Mouse (Mus musculus) c-Kit-positive CD71-positive TER-119-positive erythroid progenitor cells, embryonic 14.5 days (primary cell): ENCODE measurements around the gene 0610030E20Rik.

Experiments
- DNase-seq: peaks from one replicate; pipeline ENCODE4 v3.0.0-alpha.2; 2013; ENCODE audit warnings: low spot score

The 0610030E20Rik gene

DNA sequence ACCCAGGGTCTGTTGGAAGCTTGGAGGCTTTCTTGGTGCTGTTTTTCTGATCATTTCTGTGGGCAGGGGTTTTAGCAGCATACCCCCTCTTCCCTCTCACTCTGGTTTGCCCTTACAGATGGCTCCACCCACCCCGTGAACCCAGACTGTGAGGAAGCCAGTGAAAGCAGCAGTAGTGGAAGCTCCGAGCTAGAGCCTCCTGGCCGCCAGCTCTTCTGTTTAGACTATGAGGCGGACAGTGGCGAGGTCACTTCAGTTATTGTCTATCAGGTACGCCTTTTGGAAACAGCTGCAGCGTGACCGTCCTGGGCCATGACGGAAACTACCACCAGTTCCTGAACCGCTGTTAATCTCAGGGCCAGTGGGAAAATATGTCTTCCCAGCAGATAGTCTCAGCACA is 1.3 kb downstream of the 0610030E20Rik start:
- DNase-seq: no peak

- no peak for DNase-seq
Measured at GRCm38 (mm10) chr6:72350214-72350613, 3.1 kb downstream of the 0610030E20Rik start.

DNA sequence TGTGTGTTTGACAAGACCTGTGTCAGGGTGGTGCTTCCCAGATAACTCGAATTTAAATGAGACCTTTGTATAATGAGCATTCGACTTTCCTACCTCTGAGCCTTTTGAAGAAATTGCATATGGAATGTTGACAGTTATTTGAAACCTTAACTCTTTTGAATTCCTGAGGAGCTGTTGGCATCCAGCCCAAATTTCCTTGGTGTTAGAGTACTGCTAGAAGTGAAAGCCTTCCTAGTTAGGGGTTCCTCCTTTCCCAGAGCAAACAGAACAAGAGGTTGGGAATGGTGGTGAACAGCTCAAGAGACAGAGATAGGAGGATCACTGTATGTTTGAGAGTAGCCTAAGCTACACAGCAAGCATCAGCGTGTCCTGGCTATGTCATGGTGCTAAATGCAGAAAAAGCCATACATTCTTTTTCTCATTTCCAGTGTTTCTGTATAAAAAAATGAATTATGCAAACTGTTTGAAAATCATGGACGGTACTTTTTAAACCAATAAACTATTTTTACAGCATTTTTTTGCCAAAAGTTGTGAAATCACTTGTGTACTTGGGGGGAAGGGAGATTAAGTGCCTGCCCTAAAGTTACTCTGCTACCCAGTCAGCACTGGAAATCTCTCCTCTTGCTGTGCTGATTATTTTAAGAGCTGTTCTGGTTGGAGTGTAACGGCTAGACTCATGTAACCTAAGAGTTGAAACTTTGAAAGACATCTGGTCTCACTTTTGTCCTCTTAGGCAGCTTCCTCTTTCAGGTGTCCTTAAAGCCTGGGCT is 5.7 kb downstream of the 0610030E20Rik start:
- no peak for DNase-seq

DNA sequence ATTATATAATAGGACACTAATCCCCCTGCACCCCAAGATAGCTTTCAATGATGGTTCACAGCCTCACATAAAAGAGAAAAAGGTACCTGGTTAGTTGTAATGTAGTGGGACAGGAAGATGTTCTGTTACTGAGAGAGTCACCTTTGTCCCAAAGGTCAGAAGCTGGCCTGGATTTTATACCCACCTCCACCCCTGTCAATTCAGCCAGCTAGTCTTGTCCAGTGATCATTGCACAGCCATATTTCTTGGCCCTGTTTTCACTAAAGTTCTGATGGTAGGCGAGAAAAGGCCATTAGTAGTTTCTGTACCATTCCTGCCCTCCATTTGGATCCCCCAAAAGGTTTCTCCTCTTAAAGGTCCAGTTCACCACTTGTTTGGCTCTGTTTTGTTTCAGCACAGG is 6.9 kb downstream of the 0610030E20Rik start:
- no peak for DNase-seq

DNA sequence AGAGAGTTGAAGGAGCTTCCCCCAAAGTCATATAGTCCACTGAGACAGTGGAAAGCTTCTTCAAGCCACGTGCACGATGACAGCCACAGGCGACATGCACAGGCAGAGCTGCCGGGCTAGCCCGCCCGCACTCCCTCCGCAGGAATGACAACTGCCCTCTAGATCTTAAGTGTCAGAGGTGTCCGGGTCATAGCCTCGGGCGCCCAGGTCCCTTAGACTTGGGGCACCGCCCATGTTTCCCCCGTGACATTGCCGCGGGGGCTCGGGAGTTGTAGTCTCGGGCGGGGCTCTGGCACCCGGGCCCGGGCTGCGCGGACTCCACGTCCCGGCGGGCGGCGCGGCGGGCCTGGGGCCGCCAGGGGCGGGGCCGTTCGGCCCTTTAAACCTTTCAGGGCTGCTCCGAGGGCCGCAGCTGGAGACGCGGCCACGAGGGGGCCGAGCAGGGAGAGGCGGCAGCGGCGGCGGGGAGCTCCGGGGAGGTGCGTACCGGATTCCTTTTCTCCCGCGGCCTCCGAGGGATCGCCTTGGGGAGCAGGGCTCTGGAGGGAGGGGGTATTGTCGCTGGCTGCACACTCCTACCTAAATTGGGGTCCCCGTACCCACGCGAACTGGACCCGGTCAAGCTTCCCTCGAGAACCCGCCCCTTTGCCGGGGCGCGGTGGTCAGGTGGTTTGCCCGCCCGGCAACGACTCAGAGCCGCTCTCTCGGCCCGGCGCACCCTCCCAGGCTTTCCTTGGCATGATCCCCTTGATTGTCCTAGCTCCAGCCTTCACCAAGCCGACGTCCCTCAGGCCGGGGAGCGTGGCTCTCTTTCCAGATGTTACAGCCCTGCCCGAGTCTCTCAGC is 8.2 kb downstream of the 0610030E20Rik start, which contains the start of gene Tmem150a:
Gene Tmem150a (plus strand): TSS at position 382 of the 846 bp plus-strand sequence.
- no peak for DNase-seq

GRCm38 (mm10) chr6:72356001-72356532 is 8.9 kb downstream of the 0610030E20Rik start:
- no peak for DNase-seq

- DNase-seq: peak; percentile 74
Measured at GRCm38 (mm10) chr6:72357164-72358079, 10.3 kb downstream of the 0610030E20Rik start.

DNA sequence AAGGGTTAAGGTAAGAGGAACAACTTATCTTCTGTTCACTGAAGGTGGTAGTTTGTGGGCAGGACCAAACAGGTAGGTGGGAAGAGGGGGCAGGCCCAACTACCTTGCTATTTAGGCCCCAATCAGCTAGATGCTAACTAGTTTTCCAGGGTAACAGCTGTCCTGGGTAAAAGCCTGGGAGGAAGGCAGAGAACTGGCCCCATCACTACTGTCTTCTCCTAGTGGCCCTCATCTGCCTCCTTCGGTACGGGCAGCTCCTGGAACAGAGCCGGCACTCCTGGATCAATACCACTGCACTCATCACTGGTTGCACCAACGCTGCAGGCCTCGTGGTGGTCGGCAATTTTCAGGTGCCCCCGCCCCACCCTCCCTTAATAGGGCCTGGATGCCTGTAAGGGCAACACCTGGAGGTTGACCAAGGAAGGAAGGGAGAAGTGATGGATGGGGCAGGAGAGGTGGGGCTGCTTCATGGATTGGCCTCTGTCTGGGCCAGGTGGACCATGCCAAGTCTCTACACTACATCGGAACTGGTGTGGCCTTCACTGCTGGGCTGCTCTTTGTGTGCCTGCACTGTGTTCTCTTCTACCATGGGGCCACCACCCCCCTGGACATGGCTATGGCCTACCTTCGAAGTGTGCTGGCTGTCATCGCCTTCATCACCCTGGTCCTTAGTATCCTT is 11.1 kb downstream of the 0610030E20Rik start:
- DNase-seq: no peak

- DNase-seq: no peak
Measured at GRCm38 (mm10) chr6:72359343-72359742, 12.2 kb downstream of the 0610030E20Rik start.

- no peak for DNase-seq
Measured at GRCm38 (mm10) chr6:72359891-72360598, 12.9 kb downstream of the 0610030E20Rik start.

DNA sequence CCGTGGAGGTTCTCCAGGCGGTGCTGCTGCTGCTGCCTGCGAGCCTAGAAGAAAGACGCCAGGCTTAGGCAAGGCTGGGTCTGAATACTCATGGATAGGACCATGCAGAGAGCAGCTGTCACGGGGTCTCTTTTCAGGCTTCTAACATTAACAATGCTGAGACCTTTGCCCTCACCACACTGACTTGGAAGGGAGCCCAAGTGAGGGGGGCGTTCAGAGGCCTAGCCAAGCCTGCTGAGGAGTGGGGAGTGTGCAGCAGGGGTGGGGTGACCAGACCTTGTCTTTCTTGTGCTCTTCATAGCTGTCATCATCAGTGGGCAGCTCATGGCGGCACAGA is 13.4 kb downstream of the 0610030E20Rik start:
- DNase-seq: no peak

- DNase-seq: no peak
Measured at GRCm38 (mm10) chr6:72361121-72361551, 14.0 kb downstream of the 0610030E20Rik start.

DNA sequence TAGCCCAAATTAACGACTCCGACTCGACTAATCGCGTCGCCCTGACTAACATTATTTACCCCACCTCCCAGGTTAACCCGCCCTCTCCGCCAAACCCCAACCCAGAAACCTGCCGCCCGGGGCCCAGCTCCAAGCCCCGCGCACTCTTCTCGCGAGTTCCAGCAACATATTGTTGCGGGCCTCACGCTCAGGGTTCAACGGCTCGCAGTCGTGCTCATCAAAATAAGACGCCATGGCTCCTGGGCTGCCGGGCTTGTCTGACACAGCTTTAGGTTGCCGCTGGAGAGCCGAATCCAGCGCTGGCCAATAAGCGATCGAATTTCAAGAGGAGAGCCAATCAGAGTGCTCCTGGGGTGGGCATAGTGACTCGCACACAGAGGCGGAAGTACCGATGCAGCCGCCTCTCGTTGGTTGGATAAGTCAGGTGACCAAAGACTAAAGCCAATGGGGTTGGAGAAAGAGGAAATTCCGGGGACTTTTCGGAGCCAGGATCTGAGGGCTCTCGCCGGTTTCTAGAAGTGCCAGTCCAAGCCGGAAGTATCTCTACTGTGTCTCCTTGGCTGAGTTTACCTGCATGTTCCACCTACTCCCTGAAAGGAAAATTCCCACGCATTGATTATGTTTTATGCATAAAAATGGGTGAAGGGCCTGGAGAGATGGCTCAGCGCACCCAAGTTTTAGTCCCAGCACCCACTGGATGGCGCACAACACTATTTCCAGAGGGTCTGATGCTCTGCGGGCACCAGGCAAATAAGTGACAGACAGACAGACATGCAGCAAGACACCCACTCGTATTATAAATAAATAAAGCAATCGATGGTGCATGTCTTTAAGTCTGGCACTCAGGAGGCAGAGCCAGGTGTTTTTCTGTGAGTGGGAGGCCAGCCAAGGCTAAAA is 15.3 kb downstream of the 0610030E20Rik start:
- peak; percentile 98 for DNase-seq

GRCm38 (mm10) chr6:72364009-72364408 is 16.9 kb downstream of the 0610030E20Rik start:
- DNase-seq: no peak

- no peak for DNase-seq
Measured at GRCm38 (mm10) chr6:72364985-72365384, 17.9 kb downstream of the 0610030E20Rik start.

GRCm38 (mm10) chr6:72366304-72366703 is 19.2 kb downstream of the 0610030E20Rik start:
- no peak for DNase-seq

- DNase-seq: no peak
Measured at GRCm38 (mm10) chr6:72366844-72367443, 19.8 kb downstream of the 0610030E20Rik start, which contains the start of gene Rnf181. Gene Rnf181 (minus strand): TSS chr6:72366956.

DNA sequence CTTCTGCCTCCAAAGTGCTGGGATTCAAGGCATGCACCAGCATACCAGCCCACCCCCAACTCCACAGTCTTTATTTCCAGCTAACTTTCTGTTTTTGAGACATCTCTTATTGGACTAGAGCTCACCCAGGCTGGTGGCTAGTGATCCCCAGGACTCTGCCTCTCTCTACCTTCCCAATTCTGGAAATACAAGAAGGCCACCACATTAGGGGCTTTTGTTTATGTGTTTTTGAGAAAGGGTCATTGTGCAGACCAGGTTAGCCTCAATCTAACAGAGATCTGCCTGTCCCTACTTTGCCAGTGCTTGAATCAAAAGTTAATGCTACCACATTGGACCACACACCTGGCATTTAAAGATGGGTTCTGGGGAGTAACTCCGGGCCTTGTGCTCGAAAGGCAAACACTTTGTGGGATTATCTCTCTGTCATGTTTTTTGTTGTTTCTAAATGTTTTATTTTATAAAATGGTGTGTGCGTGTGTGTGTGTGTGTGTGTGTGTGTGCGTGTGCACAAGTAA is 20.4 kb downstream of the 0610030E20Rik start:
- DNase-seq: no peak

GRCm38 (mm10) chr6:72369557-72369956 is 22.4 kb downstream of the 0610030E20Rik start:
- no peak for DNase-seq
